Mouse (Mus musculus): ENCODE data around the gene Pkd1.

Gene Pkd1

DNA sequence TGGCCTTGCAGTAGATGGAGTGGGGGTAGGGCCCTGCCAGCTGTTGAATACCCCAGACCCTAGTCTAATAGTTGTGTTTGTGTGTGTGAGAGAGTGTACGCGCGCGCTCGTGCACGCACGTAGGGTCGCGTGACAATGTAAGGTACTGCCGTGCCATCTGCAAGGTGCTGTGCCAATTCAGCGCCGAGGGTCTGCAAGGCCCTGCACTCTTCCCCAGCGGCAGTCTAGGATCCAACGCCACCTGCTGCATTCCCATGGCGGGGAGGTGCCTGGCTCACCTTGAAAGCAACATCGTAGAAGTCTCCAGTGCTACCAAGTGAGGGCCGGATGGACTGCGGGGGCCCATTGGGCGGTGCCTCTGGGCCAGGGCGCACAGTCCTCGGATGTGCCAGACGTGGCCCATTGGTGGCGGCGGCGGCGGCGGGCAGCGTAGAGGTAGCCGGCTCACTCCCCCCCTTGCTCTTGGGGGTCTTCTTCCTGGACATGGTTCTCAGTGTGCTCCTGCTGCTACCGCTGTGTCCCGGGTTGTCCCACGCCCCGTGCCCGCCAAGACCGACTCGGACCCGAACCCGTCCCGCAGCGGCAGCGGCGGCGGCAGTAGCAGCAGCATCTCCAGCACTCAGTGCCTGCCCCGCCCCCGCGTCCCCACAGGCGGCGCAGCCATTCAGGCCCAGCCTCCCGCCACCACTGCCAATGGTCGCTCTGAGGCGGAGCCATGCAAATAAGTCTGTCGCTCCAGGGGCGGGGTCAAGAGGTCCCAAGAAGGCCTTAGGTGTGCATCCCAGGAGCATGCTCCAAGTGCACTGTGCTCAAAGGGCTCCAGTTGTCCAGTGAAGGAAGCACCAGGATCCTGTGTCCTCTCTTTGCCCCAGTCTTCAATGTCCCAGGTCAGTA is 16.3 kb upstream of the Pkd1 start:
- DNase-seq (ENCODE audit: low read depth, low spot score) = peak; percentile 95

DNA sequence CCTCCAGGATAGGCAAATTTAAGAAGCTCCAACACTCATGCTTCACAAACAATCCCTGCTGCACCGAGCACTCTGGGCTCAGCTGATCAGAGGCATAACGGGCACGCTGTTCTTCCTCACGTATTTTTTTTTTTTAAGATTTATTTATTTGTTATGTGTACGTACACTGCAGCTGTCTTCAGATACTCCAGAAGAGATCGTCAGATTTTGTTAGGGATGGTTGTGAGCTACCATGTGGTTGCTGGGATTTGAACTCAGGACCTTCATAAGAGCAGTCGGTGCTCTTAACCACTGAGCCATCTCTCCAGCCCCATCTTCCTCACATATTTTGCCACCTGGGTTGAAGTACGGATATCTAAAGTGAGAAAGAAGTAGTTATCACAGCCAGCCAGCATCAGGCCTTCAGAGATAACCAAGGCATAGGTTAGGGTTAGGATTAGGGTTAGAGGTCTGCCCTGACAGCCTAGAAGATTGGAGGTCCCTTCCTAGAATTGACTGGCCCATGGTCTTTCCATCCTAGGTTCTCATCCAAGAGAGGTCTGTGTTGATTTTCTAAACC is 15.4 kb upstream of the Pkd1 start, which contains the start of gene Rab26:
Rab26 (minus strand) TSS at position 51 of the 559 bp plus-strand sequence.
- DNase-seq (ENCODE audit: low read depth, low spot score) = no peak

DNA sequence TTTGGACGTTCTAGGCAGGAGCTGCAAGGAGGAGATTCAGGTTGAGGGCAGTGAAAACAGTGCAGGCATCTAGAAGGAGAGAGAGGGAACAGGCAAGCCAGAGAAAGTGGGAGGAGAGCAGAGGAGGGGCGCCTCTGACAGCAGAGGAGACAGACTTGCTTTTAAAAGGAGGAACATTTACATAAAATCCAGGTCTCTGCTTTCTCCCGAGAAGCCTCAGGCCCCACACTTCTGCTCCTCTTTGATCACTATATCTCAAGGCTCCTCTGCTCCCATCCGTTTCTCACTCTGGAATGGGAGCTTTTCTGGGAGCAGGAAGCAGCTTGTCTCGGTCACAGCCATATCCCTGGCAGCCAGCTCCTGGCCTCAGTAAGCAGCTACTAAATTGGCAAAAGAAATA is 14.3 kb upstream of the Pkd1 start:
- DNase-seq (ENCODE audit: low read depth, low spot score) = no peak

DNA sequence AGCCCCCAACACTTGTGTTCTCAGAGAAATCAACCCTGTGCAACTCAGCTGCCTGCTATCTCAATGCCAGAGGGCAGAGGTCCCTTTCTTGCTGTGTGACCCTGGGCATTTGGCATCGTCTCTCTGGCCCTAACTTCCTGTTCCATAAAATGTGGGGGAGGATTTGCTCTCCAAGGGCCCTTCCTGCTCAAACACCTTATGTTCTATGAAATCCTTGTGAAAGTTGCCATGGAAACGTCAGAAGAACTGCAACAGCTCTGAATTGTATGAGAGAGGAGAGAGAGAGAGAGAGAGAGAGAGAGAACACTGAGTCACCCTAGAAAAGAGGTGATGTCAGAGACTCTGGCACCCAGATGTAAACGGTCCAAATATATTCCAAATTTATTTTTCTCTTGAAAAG is 12.1 kb upstream of the Pkd1 start:
- no peak for DNase-seq (ENCODE audit: low read depth, low spot score)

DNA sequence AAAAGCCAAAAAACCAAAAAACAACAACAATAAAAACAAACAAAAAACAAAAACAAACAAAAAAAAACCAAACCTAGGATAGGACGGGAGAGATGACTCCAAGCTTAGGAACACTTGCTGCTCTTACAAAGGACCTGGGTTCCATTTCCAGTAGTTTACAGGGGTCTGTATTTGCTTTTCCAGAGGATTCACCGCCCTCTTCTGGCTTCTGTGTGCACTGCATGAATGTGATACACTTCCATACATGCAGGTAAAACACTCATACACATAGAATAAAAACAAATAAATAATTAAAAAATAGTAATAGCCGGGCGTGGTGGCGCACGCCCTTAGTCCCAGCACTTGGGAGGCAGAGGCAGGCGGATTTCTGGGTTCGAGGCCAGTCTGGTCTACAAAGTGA is 10.7 kb upstream of the Pkd1 start:
- DNase-seq (ENCODE audit: low read depth, low spot score) = peak; percentile 67

DNA sequence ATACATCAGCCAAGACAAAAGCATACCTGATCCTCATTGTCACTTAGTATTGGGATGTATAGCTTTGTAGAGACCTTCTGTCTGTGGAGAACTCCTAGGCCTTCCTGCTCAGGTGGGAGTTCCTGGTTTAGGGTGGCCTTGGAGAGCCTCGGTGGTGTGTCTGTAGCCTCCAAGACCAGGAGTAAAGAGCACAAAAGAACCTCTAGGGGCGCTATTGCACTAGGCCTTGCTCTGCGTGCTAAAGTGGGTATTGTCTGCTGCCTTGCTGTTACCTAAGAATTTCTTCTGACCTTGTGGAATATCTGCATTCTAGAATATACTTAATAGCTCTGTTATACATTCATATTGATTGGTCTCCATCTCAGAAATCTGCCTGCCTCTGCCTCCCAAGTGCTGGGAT is 9.3 kb upstream of the Pkd1 start:
- peak; percentile 79 for DNase-seq (ENCODE audit: low read depth, low spot score)

DNA sequence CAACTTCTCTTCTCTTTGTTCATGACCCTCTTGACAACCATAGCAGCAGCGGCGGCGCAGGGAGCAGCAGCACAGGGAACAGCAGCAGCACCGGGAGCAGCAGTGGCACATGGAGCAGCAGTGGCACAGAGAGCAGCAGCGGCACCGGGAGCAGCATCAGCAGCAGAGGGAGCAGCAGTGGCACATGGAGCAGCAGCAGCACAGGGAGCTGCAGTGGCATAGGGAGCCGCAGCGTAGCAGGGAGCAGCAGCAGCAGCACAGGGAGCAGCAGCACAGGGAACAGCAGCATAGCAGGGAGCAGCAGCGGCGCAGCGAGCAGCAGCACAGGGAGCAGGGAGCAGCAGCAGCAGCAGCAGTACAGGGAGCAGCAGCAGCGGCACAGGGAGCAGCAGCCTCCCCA is 5.0 kb upstream of the Pkd1 start:
- DNase-seq (ENCODE audit: low read depth, low spot score) = no peak

DNA sequence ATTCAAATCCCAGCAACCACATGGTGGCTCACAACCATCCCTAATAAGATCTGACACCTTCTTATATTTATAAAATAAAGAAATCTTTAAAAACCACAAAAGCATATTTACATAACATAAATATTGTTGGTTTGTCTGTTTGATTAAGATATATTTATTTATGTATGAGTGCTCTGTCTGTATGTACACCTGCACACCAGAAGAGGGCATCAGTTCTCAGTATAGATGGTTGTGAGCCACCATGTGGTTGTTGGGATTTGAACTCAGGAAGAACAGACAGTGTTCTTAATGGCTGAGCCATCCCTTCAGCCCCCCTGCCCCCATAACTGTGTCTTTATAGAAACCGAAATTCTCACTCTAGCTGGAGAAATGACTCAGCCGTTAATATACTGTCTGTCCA is 4.4 kb upstream of the Pkd1 start:
- DNase-seq (ENCODE audit: low read depth, low spot score) = no peak

DNA sequence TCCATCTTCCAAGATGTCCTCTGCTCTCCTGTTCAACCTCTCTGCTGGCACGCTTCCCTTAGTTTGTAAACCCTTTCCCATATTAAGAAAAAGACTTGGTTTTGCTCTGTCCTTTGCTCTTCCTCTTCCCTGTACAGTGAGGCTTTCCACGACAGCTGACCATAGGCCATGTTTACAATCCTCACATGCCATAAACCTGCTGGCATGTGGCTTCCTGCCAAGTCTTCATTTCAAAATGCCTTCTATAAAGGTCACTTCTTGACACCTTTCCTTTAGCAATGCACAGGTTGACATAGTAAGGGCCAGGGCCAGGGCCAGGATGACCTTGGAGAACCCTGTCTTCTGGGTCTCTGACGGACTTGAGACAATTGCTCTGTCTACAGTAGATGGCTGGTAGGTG is 3.4 kb upstream of the Pkd1 start:
- no peak for DNase-seq (ENCODE audit: low read depth, low spot score)

DNA sequence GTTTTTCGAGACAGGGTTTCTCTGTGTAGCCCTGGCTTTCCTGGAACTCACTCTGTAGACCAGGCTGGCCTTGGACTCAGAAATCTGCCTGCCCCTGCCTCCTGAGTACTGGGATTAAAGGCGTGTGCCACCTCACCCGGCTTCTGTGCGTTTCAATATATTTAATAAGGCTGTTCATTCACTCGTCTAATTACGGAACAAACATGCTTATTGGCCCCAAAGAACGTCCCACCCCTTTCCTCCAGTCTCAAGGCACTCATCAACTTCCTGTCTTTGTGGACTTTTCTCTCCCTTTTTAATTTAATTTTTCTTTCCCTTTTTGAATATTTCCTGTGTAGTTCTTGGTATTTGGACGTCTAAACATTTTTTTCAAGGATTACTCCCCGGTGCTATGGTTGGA is 1.2 kb upstream of the Pkd1 start:
- DNase-seq (ENCODE audit: low read depth, low spot score) = peak; percentile 85

DNA sequence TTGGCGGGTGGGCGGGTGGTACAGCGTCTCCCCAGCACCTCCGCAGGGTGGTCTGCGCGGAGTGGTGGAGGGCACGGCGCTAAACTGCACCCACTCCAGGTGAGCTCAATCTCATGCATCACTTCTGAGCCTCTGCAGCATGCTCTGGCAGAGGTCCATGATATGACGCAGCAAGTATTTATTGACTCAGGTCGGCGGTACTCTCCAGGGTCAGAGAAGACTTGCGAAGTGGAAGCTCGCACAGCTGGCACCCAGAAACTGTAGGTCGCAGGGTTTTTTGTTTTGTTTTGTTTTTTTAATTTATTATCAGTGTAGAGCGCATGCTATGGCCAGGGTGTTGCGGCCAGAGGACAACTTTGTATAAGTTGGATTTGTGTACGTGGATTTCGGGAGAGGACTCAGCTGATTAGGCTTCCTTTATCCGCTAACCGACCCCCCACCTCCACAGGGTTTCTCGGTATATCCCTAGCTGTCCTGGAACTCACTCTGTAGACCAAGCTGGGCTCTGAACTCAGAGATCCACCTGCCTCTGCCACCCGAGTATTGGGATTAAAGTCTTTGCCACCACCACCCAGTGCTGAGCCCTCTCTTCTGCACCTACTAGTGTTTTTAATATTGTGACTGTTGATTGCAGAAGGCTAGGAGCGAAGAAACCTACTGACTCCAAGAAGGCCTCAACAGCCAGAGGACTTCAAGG is 565 bp upstream of the Pkd1 start:
- peak; percentile 88 for DNase-seq (ENCODE audit: low read depth, low spot score)

DNA sequence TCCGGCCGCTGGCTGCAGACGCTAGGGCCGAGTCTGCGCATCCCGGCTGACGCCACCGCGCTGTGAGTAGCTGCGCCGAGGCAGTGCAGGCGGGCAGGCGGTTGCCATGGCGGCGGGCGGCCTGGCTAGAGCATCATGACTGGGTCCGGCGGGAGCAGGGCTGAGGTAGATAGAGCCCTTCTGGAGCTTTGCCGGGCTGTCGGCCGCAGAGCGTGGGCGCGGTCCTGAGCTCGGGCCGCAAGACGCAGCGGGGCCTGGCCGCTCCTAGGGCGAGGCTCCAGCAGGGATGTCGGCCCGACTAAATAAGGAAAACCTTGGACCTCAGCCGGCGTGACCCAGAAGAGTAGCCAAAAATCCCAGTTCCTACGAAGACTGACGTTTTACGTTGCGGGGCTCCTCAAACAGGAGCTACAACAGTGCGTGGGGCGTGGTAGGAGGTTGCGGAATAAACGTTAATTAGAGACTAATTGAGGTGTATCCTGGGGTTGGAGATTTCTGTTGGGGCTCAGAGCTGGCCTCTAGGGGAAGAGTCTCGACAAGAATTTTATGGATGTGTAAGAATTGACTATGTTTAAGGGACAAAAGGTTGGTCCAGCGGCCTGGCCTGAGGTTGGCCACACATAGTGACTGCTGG is 899 bp downstream of the Pkd1 start:
- DNase-seq (ENCODE audit: low read depth, low spot score) = no peak

DNA sequence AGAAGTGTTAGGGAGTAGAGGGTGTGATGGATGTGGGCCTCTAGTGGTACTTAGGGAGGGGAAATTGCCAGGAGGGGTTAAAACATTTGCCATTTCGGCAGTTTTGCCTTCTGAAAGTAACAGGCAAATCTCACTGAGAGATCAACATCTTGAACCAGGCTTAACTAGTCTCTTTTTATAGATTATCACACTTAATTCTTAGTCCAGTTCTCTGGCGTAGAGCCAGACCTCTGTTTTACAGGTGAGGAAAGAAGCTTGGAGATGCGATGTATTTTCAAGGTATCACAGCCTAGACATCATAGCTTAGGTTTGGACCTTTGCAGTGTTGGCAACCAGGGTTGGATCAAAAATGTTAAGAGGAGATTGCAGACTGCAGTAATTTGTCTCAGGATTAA is 1.4 kb downstream of the Pkd1 start:
- no peak for DNase-seq (ENCODE audit: low read depth, low spot score)

DNA sequence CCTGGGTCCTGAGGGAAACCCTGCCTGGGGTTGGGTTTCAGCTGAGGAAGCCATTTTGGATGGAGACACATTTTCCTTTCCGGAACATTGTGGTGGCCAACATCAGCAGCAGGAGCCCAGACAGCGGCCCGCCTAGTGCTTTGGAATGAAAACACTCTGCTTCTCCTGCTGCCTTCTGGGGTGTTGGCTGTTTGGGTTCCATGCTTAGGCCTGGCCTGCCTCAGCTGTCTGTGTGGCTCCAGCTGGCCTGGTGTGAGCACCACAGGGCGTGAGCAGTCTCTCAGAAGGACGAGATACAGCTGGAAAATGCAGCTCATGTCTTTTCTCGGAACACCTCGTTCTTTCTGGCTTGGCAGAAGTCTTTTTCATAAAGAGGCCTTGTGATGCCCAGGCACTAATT is 7.5 kb downstream of the Pkd1 start:
- no peak for DNase-seq (ENCODE audit: low read depth, low spot score)

DNA sequence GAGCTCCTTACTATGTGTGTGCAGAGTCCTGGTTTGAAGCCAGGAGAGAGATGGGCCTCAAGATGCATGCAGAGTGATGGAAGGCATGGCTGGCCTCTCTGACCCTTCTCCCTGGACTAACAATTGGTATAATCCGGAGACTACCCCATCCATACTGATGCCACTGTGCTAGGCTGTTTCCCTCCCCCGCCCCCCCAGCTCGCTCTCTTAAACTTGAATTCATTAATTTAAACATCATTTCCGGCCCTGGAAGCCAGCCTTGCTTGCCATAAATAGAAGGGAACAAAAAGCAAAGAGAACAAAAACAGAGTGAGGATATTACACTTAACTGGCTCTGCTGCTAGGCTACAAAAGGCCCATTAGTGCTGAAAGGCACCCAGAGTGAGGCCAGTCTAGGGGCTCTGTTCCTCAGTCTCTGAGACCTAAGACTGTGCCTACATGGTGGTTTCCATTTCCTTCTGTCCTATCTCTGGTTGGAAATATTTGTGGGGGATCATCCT is 9.0 kb downstream of the Pkd1 start:
- DNase-seq (ENCODE audit: low read depth, low spot score) = no peak

DNA sequence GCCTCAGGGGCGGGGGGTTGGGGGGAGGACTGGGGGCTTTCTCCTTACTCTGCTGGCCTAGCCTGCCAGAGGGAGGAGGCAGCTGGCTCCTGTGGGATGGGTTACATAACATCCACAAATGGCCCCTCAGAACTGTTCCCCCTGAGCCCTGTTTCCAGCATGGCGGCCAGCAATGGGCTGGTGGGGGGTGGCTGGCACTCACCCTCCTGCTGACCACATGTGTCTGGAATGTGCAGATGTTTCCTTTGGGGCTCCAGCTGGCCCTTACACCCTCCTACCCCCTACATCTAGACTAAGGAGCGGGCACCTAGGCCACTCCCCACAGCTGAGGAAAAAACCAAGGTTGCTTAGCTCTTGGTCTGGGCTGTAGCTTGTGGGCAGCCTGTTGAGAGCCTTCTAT is 9.5 kb downstream of the Pkd1 start:
- no peak for DNase-seq (ENCODE audit: low read depth, low spot score)

DNA sequence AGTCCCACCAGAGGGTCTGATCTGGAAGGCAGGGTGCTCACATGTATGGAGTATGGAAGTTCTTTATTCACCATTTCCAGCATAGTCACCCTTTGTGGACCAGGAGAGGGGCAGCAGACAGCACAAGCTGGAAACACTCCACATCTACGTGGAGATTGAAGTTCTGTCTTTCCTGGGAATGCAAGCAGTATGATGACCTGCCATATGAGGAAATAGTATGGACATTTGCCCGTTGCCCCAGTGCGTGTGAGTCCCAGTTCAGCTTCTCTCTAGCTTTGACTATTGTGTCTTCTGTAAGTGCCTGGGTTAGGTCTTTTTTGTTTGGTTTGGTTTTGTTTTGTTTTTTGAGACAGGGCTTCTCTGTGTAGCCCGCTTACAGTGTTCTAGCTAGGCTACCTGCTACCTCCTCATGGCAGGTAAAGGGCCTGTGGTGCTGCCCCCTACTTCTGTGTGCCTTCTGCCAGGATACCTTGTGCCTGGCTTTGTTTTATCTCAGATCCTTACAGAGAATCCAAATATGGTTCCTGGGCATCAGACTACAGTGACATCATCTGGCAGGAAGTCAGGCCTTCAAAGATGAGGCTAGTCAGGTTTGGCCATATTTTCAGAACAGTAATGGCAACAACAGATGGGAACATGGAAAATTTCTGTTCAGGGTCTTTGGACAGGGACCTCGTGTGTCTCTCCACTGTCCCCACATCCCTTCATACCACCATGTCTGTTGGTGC is 10.8 kb downstream of the Pkd1 start:
- no peak for DNase-seq (ENCODE audit: low read depth, low spot score)

DNA sequence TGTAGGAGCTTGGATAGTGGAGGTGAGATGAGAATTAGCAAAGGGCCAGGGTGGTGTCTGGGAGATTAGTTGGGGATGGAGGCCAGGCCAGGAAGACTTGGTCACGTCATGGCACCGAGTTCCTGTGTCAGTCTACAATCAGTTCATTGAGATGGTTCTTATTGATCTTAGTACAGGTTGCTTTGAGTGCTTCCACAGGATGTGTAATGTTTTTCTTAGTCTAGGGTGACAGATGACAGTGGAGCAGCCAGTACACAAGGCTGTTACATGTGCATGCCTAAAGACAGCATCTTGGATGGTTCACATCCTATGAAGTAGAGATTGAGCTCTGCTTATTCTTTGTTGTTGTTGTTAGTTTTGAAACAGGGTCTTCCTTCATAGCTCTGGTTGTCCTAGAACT is 12.0 kb downstream of the Pkd1 start:
- DNase-seq (ENCODE audit: low read depth, low spot score) = no peak

DNA sequence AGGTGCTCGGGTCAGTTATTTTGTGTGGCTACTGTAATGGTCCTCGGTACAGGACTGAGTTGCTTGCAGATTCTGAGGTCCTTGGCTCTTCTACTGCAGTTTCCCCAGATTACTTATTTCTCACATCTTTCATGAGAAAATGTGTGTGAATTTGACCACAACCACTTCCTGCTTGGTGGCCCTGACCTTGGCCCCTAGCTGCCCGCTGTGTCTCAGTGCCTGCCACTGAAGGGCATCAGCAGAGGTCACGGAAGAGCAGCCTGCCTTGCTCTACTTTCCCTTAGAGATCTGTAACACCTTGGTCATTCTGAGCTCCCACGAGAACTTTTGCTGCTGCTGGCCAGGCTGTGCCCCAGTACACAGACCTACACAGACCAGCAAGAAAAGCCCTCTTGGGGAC is 14.0 kb downstream of the Pkd1 start:
- no peak for DNase-seq (ENCODE audit: low read depth, low spot score)

DNA sequence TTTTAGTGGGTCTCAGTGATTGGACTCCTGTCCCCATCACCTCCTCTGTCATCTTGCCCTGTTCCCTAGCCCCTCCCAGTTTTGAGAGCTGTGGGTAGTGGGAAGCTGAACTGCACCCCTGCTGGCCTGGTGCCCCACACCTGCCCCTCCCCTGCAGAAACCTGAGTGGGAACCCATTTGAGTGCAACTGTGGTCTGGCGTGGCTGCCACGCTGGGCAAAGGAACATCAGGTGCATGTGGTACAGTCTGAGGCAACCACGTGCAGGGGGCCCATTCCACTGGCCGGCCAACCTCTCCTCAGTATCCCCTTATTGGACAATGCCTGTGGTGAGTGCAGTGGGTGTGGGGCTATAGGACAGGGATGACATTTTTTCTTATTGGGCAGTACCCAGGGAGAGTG is 14.8 kb downstream of the Pkd1 start:
- DNase-seq (ENCODE audit: low read depth, low spot score) = no peak

DNA sequence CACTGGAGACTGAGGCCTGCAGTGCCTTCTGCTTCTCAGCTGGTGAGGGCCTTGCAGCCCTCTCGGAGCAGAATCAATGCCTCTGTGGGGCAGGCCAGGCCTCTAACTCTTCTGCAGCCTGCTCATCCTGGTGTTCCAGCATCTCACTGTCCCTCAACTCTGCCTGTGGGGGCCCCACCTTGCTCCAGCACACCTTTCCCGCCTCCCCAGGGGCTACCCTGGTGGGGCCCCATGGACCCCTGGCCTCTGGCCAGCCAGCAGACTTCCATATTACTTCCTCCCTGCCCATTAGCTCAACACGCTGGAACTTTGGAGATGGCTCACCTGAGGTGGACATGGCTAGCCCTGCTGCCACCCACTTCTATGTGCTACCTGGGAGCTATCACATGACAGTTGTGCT is 15.5 kb downstream of the Pkd1 start:
- no peak for DNase-seq (ENCODE audit: low read depth, low spot score)

DNA sequence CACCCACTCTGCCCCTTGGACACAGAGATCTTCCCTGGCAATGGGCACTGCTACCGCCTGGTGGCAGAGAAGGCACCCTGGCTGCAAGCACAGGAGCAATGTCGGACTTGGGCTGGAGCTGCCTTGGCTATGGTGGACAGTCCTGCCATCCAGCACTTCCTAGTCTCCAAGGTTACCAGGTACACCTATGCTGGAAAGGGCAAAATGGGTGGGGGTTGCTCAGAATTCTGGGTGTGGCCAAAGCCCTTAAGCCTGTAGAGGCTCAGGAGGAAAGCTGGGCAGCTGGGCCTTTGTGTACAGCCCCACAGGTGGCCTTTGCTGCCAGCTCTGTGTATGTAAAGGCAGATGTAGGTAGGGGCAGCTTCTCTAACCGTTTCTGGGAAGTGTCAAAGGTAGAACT is 16.2 kb downstream of the Pkd1 start:
- DNase-seq (ENCODE audit: low read depth, low spot score) = no peak

Measured in A20 (cell line).